Mouse (Mus musculus): Measurements from ENCODE around the gene 9030612E09Rik. TPM values are rescaled to one million over a fixed set of nuclear protein-coding genes. Genes with fewer than 3 reads are reported as not detected.

9030612E09Rik gene
- total RNA-seq (2014; fragmentation: Nextera tagmentation) (not detected in 2 replicates), total RNA-seq (2017) (not detected in 2 replicates), polyA plus RNA-seq (2012) (not detected in 2 replicates)

DNA sequence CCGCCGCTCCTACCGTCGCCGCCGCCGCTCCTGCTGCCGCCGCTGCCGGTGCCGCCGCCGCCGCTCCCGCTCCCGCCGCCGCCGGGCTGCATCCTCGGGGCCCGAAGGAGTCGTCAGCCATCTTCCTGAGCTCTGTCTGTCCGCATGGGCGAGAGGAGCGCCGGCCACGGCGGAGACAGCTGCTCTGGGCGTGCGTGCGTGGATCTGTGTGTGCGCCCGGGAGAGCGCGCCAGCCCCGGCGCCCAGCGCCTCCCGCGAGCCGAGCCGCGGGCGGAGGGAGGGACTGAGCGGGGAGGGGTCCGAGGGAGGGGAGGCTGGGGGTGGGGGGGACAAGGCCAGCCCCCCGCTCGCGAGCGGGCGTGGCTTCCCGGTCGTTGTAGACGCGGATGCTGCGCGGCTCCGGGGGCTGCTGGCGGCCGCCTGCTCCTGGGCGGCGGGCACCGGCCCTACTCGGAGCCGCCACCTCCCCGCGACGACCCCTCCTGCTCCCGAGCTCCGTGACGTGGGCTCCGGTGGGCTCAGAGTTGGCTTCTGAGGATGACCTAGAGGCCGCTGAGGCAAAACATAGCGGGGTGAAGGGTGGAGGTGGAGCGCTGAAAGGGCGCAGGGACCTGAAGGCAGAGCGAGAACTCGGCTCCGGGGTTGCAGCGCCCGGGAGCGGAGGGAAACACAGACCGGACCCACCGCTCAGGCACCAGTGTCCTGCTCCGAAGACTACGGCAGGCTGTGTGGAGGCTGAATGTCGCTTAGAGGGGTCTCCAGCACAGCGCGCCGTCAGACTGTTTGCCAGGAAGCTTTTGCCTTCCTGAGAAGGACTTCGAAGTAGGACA, at the start of gene 9030612E09Rik, which contains the start of gene Sobp:
Gene 9030612E09Rik, plus strand, starts transcription at position 379 of the 830 bp plus-strand sequence.
Gene Sobp, minus strand, starts transcription at position 205 of the 830 bp plus-strand sequence.
- H3K4me3 ChIP-seq (ENCODE audit: low read depth, low read length), result no peak within 1 kb of the TSS
- ATAC-seq (ENCODE audit: extremely low read depth, insufficient number of reproducible peaks, low FRiP score, poor library complexity, severe bottlenecking), result no peak

DNA sequence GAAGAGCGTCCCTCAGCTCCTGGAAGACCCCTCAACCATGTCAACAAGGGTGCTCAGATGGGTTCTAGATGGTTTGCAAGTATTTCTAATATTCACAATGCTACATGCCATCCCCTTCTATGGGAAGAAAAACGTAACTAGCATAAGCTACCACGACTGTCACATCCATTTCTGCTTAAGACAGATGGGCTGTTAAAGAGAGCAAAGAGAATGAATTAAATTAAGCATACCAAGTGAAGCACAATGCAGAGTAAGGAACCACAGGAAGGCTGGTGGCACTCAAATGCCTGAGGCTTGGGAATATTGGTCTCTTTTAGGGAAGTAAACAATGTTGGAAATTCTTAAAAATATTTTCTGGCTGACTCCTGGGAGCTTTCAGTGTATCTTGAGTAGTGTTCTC, 45.8 kb upstream of the 9030612E09Rik start:
- Histone ChIP-seq H3K27me3 (ENCODE audit: insufficient read depth, low read length) (no peaks in the 10 kb centered on the region), H3K36me3 (replicated peaks) (no peaks in the 10 kb centered on the region), H3K4me3 (ENCODE audit: low read depth, low read length) (no peak overlapping the region), H3K4me1 (ENCODE audit: insufficient read depth, low read depth, low read length) (no peaks in the 10 kb centered on the region), H3K9me3 (replicated peaks) (no peaks in the 10 kb centered on the region)
- no peak for ATAC-seq (ENCODE audit: extremely low read depth, insufficient number of reproducible peaks, low FRiP score, poor library complexity, severe bottlenecking)
- no peak for DNase-seq (ENCODE audit: low spot score)
- TF ChIP-seq TAL1 (conservative IDR thresholded peaks at IDR 0.05; ENCODE audit: low read depth, low read length), result no peak
- TF ChIP-seq CTCF (IDR thresholded peaks at IDR 0.05; ENCODE audit: low read depth, low read length), result no peak
- no peak for TF ChIP-seq POLR2AphosphoS5 (IDR thresholded peaks at IDR 0.05; ENCODE audit: insufficient replicate concordance, low read depth, low read length)
- no peak for TF ChIP-seq GATA2 (IDR thresholded peaks at IDR 0.05; ENCODE audit: borderline replicate concordance, low read depth, low read length)
- TF ChIP-seq GATA1 (IDR thresholded peaks at IDR 0.05; ENCODE audit: borderline replicate concordance, low read length), result no peak

More for the DNA sequence above, at the start of gene 9030612E09Rik, which contains the start of gene Sobp:
- Histone ChIP-seq H3K27me3 (ENCODE audit: insufficient read depth, low read length) (0 out of 2 replicates have a peak, but pooled peaks cover 6% of the 10 kb centered on the region), H3K4me1 (ENCODE audit: insufficient read depth, low read depth, low read length) (no peaks in the 10 kb centered on the region), H3K36me3 (replicated peaks) (no peaks in the 10 kb centered on the region), H3K9me3 (replicated peaks) (no peaks in the 10 kb centered on the region)
- no peak for DNase-seq (ENCODE audit: low spot score)
- no peak for TF ChIP-seq CTCF (IDR thresholded peaks at IDR 0.05; ENCODE audit: low read depth, low read length)
- TF ChIP-seq GATA1 (IDR thresholded peaks at IDR 0.05; ENCODE audit: borderline replicate concordance, low read length), result no peak
- TF ChIP-seq GATA2 (IDR thresholded peaks at IDR 0.05; ENCODE audit: borderline replicate concordance, low read depth, low read length), result no peak

DNA sequence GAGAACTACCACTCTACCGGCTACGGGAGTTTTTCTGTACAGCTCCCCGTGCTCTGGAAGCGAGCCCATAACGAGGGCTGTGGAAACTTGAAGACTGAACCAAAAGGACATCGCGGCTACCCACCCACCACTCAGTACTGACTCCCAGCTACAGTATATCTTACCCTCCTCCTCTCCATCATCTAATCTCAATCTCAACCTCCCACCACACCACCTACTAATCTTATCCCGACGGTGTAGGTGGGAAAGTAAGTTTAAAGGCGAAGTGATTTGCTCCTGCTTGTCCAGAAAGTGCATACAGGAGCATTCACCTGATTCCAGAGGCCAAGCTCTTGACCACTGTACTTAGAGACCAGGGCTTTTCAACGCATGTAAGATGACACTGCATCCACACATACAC, 40.5 kb upstream of the 9030612E09Rik start:
- no peak for TF ChIP-seq POLR2AphosphoS5 (IDR thresholded peaks at IDR 0.05; ENCODE audit: insufficient replicate concordance, low read depth, low read length)
- no peak for TF ChIP-seq GATA2 (IDR thresholded peaks at IDR 0.05; ENCODE audit: borderline replicate concordance, low read depth, low read length)
- TF ChIP-seq TAL1 (conservative IDR thresholded peaks at IDR 0.05; ENCODE audit: low read depth, low read length), result no peak
- TF ChIP-seq GATA1 (IDR thresholded peaks at IDR 0.05; ENCODE audit: borderline replicate concordance, low read length), result no peak
- no peak for TF ChIP-seq CTCF (IDR thresholded peaks at IDR 0.05; ENCODE audit: low read depth, low read length)
- no peaks in the 10 kb centered on the region for H3K9me3 ChIP-seq (replicated peaks)

DNA sequence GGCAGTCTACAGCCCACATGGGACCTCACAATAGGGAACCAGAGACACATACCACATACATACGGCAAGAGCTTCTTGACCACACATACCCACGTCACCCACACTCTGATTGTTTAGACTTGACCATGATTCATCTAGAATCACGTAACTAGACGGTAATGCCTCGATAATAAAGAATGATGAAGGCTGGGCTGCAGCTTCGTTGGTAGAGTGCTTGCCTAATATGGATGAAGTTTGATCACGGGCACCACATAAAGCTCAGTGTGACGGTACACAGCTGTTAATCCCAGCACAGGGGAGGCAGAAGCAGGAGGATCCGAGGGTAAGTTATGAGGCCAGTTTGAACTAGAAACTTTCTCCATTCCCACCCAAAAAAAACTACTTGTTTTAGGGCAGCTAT, 31.3 kb upstream of the 9030612E09Rik start:
- H3K4me1 ChIP-seq (ENCODE audit: insufficient read depth, low read depth, low read length), result no peaks in the 10 kb centered on the region
- DNase-seq (ENCODE audit: low spot score), result no peak
- H3K36me3 ChIP-seq (replicated peaks), result no peaks in the 10 kb centered on the region
- no peak overlapping the region for H3K4me3 ChIP-seq (ENCODE audit: low read depth, low read length)
- 0 out of 2 replicates have a peak, but pooled peaks cover 2% of the 10 kb centered on the region for H3K27me3 ChIP-seq (ENCODE audit: insufficient read depth, low read length)
- TF ChIP-seq TAL1 (conservative IDR thresholded peaks at IDR 0.05; ENCODE audit: low read depth, low read length), result no peak
- no peak for TF ChIP-seq GATA2 (IDR thresholded peaks at IDR 0.05; ENCODE audit: borderline replicate concordance, low read depth, low read length)
- TF ChIP-seq POLR2AphosphoS5 (IDR thresholded peaks at IDR 0.05; ENCODE audit: insufficient replicate concordance, low read depth, low read length), result no peak
- no peak for TF ChIP-seq CTCF (IDR thresholded peaks at IDR 0.05; ENCODE audit: low read depth, low read length)
- no peak for TF ChIP-seq GATA1 (IDR thresholded peaks at IDR 0.05; ENCODE audit: borderline replicate concordance, low read length)
- ATAC-seq (ENCODE audit: extremely low read depth, insufficient number of reproducible peaks, low FRiP score, poor library complexity, severe bottlenecking), result no peak
- H3K9me3 ChIP-seq (replicated peaks), result no peaks in the 10 kb centered on the region

More for the DNA sequence above, 40.5 kb upstream of the 9030612E09Rik start:
- Histone ChIP-seq H3K36me3 (replicated peaks) (no peaks in the 10 kb centered on the region), H3K4me3 (ENCODE audit: low read depth, low read length) (no peak overlapping the region), H3K27me3 (ENCODE audit: insufficient read depth, low read length) (no peaks in the 10 kb centered on the region), H3K4me1 (ENCODE audit: insufficient read depth, low read depth, low read length) (no peaks in the 10 kb centered on the region)
- DNase-seq (ENCODE audit: low spot score) (no peak), ATAC-seq (ENCODE audit: extremely low read depth, insufficient number of reproducible peaks, low FRiP score, poor library complexity, severe bottlenecking) (no peak)

DNA sequence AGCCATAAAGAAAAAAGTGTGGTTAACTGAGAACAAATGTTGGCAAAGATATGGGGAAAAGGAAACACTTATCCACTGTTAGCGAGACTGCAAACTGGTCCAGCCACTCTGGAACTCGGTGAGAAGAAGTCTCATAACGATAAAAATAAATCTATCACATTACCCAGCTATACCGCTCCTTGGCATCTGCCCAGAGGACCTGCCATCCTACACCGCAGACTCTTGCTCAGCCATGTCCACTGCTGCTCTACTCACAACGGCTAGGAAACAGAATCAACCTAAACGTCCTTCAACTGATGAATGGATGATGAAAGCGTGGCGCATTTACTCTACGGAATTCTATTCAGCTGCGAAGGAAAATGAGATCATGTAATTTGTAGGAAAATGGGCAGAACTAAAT, 26.0 kb upstream of the 9030612E09Rik start:
- no peaks in the 10 kb centered on the region for H3K9me3 ChIP-seq (replicated peaks)

DNA sequence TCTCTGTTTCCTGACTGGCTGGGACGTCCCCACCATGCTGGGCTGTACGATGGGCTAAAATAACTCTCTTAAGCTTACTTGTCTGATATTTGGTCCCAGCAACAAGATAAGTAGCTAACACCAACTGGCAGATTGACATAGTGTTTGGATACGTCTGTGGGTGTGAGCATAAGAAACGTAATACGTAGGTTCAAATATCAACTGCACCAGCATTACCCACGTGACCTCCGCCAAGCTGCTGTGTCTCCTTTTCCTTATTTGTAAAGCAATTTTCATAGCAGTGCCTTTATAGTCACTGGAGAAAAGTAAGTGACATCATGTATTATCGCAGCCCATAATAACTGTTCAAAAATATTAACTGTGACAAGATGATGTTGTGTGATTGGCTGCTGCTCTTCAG, 21.9 kb upstream of the 9030612E09Rik start:
- no peak for TF ChIP-seq POLR2AphosphoS5 (IDR thresholded peaks at IDR 0.05; ENCODE audit: insufficient replicate concordance, low read depth, low read length)
- no peak for TF ChIP-seq TAL1 (conservative IDR thresholded peaks at IDR 0.05; ENCODE audit: low read depth, low read length)
- no peak for TF ChIP-seq CTCF (IDR thresholded peaks at IDR 0.05; ENCODE audit: low read depth, low read length)
- TF ChIP-seq GATA1 (IDR thresholded peaks at IDR 0.05; ENCODE audit: borderline replicate concordance, low read length), result no peak
- no peak for TF ChIP-seq GATA2 (IDR thresholded peaks at IDR 0.05; ENCODE audit: borderline replicate concordance, low read depth, low read length)
- Histone ChIP-seq H3K27me3 (ENCODE audit: insufficient read depth, low read length) (no peaks in the 10 kb centered on the region), H3K36me3 (replicated peaks) (no peaks in the 10 kb centered on the region), H3K9me3 (replicated peaks) (no peaks in the 10 kb centered on the region), H3K4me3 (ENCODE audit: low read depth, low read length) (no peak overlapping the region), H3K4me1 (ENCODE audit: insufficient read depth, low read depth, low read length) (no peaks in the 10 kb centered on the region)
- no peak for DNase-seq (ENCODE audit: low spot score)
- ATAC-seq (ENCODE audit: extremely low read depth, insufficient number of reproducible peaks, low FRiP score, poor library complexity, severe bottlenecking), result no peak

More for the DNA sequence above, 26.0 kb upstream of the 9030612E09Rik start:
- DNase-seq (ENCODE audit: low spot score), result no peak
- Histone ChIP-seq H3K4me3 (ENCODE audit: low read depth, low read length) (no peak overlapping the region), H3K27me3 (ENCODE audit: insufficient read depth, low read length) (no peaks in the 10 kb centered on the region), H3K4me1 (ENCODE audit: insufficient read depth, low read depth, low read length) (no peaks in the 10 kb centered on the region), H3K36me3 (replicated peaks) (no peaks in the 10 kb centered on the region)
- TF ChIP-seq CTCF (IDR thresholded peaks at IDR 0.05; ENCODE audit: low read depth, low read length), result no peak
- no peak for TF ChIP-seq POLR2AphosphoS5 (IDR thresholded peaks at IDR 0.05; ENCODE audit: insufficient replicate concordance, low read depth, low read length)
- no peak for TF ChIP-seq GATA1 (IDR thresholded peaks at IDR 0.05; ENCODE audit: borderline replicate concordance, low read length)
- TF ChIP-seq TAL1 (conservative IDR thresholded peaks at IDR 0.05; ENCODE audit: low read depth, low read length), result no peak
- no peak for TF ChIP-seq GATA2 (IDR thresholded peaks at IDR 0.05; ENCODE audit: borderline replicate concordance, low read depth, low read length)
- no peak for ATAC-seq (ENCODE audit: extremely low read depth, insufficient number of reproducible peaks, low FRiP score, poor library complexity, severe bottlenecking)

Measured in G1E (cell line).